Mouse (Mus musculus) CH12.LX (cell line): ENCODE data around the gene Gcnt7. TPM values are rescaled to one million over a fixed set of nuclear protein-coding genes. Genes with fewer than 3 reads are reported as not detected.

Experiments used
- DNase-seq: peaks from one replicate; pipeline ENCODE4 v3.0.0-alpha.2; 2013; ENCODE audit errors: extremely low read depth
- H3K27ac ChIP-seq: 2 replicates; pipeline ENCODE4 v1.5.1; 2012; ENCODE audit warnings: low read depth, mild to moderate bottlenecking, control low read depth, moderate library complexity; ENCODE audit not compliant: insufficient read depth
- H3K27me3 ChIP-seq: replicated peaks from 2 replicates; pipeline ENCODE3; 2012; ENCODE audit warnings: inconsistent platforms
- H3K36me3 ChIP-seq, 2 experiments: replicated peaks in 1 of 2; 2 replicates each; pipeline versions ENCODE3 to v1.6.1; 2012; ENCODE audit warnings: inconsistent platforms in 1 of 2, low read length in 1 of 2, mild to moderate bottlenecking in 1 of 2, mixed read lengths in 1 of 2, moderate library complexity in 1 of 2; ENCODE audit not compliant: control insufficient read depth in 1 of 2, insufficient read depth in 1 of 2
- H3K4me1 ChIP-seq, 2 experiments: 2 replicates each; pipeline ENCODE4 v1.6.1; 2012; ENCODE audit warnings: inconsistent platforms in 1 of 2, moderate library complexity in 1 of 2; ENCODE audit not compliant: insufficient read depth in 2 of 2, control insufficient read depth in 1 of 2
- H3K4me2 ChIP-seq: 2 replicates; pipeline ENCODE4 v1.6.1; 2012; ENCODE audit warnings: low read depth, mild to moderate bottlenecking, control low read depth; ENCODE audit not compliant: poor library complexity, insufficient read depth, severe bottlenecking
- H3K4me3 ChIP-seq, 3 experiments: fragments of 150-350 bp in 1 of 3; sonication (generic) in 1 of 3; replicated peaks in 1 of 3; 2 replicates each; pipeline versions ENCODE3 to v1.5.1; 2011 to 2012; ENCODE audit warnings: low read depth in 2 of 3, low read length in 2 of 3, mild to moderate bottlenecking in 2 of 3, moderate library complexity in 2 of 3, control low read depth in 1 of 3, improper control_type of control experiment in 1 of 3, inconsistent platforms in 1 of 3, mixed read lengths in 1 of 3; ENCODE audit not compliant: poor library complexity in 1 of 3
- H3K79me2 ChIP-seq: replicated peaks from 2 replicates; pipeline ENCODE4 v1.6.1; 2012; ENCODE audit warnings: mild to moderate bottlenecking, moderate library complexity; ENCODE audit not compliant: control insufficient read depth, poor library complexity, insufficient read depth, severe bottlenecking; ENCODE audit errors: extremely low read depth
- H3K9ac ChIP-seq: 2 replicates; pipeline ENCODE4 v1.6.1; 2012; ENCODE audit warnings: low read depth, mild to moderate bottlenecking, control low read depth, moderate library complexity; ENCODE audit not compliant: insufficient read depth
- H3K9me3 ChIP-seq: replicated peaks from 2 replicates; pipeline ENCODE3; 2012; ENCODE audit warnings: low read length, inconsistent platforms, mixed read lengths
- BHLHE40 ChIP-seq: IDR thresholded peaks from 2 replicates; pipeline ENCODE4 v1.6.1; 2011; ENCODE audit warnings: mild to moderate bottlenecking, low read depth, low read length, improper control_type of control experiment
- CHD2 ChIP-seq: IDR thresholded peaks from 2 replicates; pipeline ENCODE4 v1.6.1; 2011; ENCODE audit warnings: low read length, improper control_type of control experiment
- CTCF ChIP-seq, 2 experiments: IDR thresholded peaks in 1 of 2; conservative IDR thresholded peaks in 1 of 2; 2 replicates each; pipeline ENCODE4 v1.5.1; 2011 to 2012; ENCODE audit warnings: low read depth in 2 of 2, low read length in 2 of 2, improper control_type of control experiment in 1 of 2, inconsistent platforms in 1 of 2, mild to moderate bottlenecking in 1 of 2, moderate library complexity in 1 of 2
- E2F4 ChIP-seq: IDR thresholded peaks from 2 replicates; pipeline ENCODE4 v1.6.1; 2011; ENCODE audit warnings: low read depth, low read length, improper control_type of control experiment; ENCODE audit not compliant: insufficient replicate concordance
- GABPA ChIP-seq: IDR thresholded peaks from 2 replicates; pipeline ENCODE4 v1.6.1; 2012; ENCODE audit warnings: low read depth, low read length, improper control_type of control experiment, inconsistent platforms; ENCODE audit not compliant: insufficient replicate concordance
- HCFC1 ChIP-seq: IDR thresholded peaks from 2 replicates; pipeline ENCODE4 v1.6.1; 2012; ENCODE audit warnings: low read depth, mild to moderate bottlenecking, inconsistent platforms, low read length, improper control_type of control experiment
- IRF4 ChIP-seq: IDR thresholded peaks from 2 replicates; pipeline ENCODE4 v1.6.1; 2014; ENCODE audit warnings: low read depth, mild to moderate bottlenecking, inconsistent platforms, low read length, improper control_type of control experiment
- JUN ChIP-seq: IDR thresholded peaks from 2 replicates; pipeline ENCODE4 v1.6.1; 2011; ENCODE audit warnings: low read depth, mild to moderate bottlenecking, low read length, improper control_type of control experiment, moderate library complexity; ENCODE audit not compliant: insufficient read depth
- JUND ChIP-seq: conservative IDR thresholded peaks from 2 replicates; pipeline ENCODE4 v1.6.1; 2011; ENCODE audit warnings: low read depth, low read length, improper control_type of control experiment
- KAT2A ChIP-seq: IDR thresholded peaks from 2 replicates; pipeline ENCODE4 v1.6.1; 2012; ENCODE audit warnings: low read length, improper control_type of control experiment, inconsistent platforms; ENCODE audit not compliant: insufficient replicate concordance
- PAX5 ChIP-seq: IDR thresholded peaks from 2 replicates; pipeline ENCODE4 v1.6.1; 2012; ENCODE audit warnings: low read length, inconsistent platforms, mixed read lengths
- POLR2A ChIP-seq: IDR thresholded peaks from 2 replicates; pipeline ENCODE4 v1.6.1; 2011; ENCODE audit warnings: low read depth, mild to moderate bottlenecking, improper control_type of control experiment, low read length
- POLR2AphosphoS2 ChIP-seq: IDR thresholded peaks from 2 replicates; pipeline ENCODE4 v1.6.1; 2011; ENCODE audit warnings: low read depth, low read length, improper control_type of control experiment
- RAD21 ChIP-seq: IDR thresholded peaks from 2 replicates; pipeline ENCODE4 v1.6.1; 2011; ENCODE audit warnings: low read depth, mild to moderate bottlenecking, low read length, improper control_type of control experiment, moderate library complexity
- TBP ChIP-seq: conservative IDR thresholded peaks from 2 replicates; pipeline ENCODE4 v1.6.1; 2011; ENCODE audit warnings: low read depth, low read length, improper control_type of control experiment
- TCF12 ChIP-seq: IDR thresholded peaks from 2 replicates; pipeline ENCODE4 v1.6.1; 2014; ENCODE audit warnings: low read depth, mild to moderate bottlenecking, inconsistent platforms, low read length, improper control_type of control experiment
- UBTF ChIP-seq: IDR thresholded peaks from 2 replicates; pipeline ENCODE4 v1.6.1; 2012; ENCODE audit warnings: low read depth, mild to moderate bottlenecking, inconsistent platforms, low read length, improper control_type of control experiment, moderate library complexity
- USF1 ChIP-seq: IDR thresholded peaks from 2 replicates; pipeline ENCODE4 v1.6.1; 2014; ENCODE audit warnings: low read depth, mild to moderate bottlenecking, inconsistent platforms, low read length, improper control_type of control experiment
- ZC3H11A ChIP-seq: IDR thresholded peaks from 2 replicates; pipeline ENCODE4 v1.6.1; 2012; ENCODE audit warnings: low read depth, mild to moderate bottlenecking, inconsistent platforms, low read length, improper control_type of control experiment
- ZNF384 ChIP-seq: IDR thresholded peaks from 2 replicates; pipeline ENCODE4 v1.6.1; 2012; ENCODE audit warnings: low read depth, low read length, improper control_type of control experiment, inconsistent platforms
- dilution Hi-C: fragments of 300-500 bp; cut with MboI; formaldehyde crosslinking; loops from 2 replicates; pipeline ENCODE4 v1.14.3; 2020; ENCODE audit warnings: low sequenced_read_pairs; ENCODE audit not compliant: extremely low pct_unique_long_range_greater_than_20kb, extremely low pct_ligation_motif_present
- in situ Hi-C: fragments of 300-500 bp; cut with MboI; formaldehyde crosslinking; loops from 3 replicates; pipeline ENCODE4 v1.14.3; 2019; ENCODE audit warnings: low sequenced_read_pairs, low pct_ligation_motif_present, low pct_unique_long_range_greater_than_20kb, mixed read lengths
- polyA plus RNA-seq: library from polyadenylated mRNA; unstranded; fragments of >175 nt; gene quantifications from 2 replicates; pipeline ENCODE4 v1.2.1, GENCODE M21; 2012; ENCODE audit warnings: low read depth; ENCODE audit not compliant: insufficient read length
- total RNA-seq, 2 experiments: library from RNA; depleted of rRNA; stranded (reverse); fragments of 300-350 nt in 1 of 2; fragments of >200 nt in 1 of 2; gene quantifications; 2 replicates each; pipeline ENCODE4 v1.2.3; 2012 to 2014

Gcnt7 gene
- total RNA-seq (2012; rRNA removed) (0.17 and 0.29 TPM in 2 replicates), total RNA-seq (2014; rRNA removed) (not detected in 2 replicates), polyA plus RNA-seq (0.21 TPM in 1 of 2 replicates, not detected in the other)

DNA sequence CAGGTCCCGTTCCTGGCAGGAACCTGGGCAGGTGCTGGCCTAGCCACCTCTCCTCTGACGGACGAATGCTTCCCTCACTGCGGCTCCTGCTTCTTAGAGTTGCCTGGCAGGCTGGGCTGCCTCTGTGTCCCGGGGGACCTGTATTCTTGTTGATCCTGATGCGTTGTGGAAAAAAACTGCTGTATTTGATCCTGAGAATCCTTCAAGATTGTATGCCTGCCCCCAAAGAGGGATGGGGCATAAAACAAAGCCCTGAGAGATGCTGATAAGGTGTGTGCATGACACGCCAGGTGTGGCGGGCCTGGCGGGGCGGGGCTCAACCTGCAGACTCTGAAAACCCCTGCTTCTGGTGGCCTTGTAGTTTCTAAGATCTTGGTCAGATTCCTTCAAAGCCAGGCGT, at the start of gene Gcnt7:
Gene Gcnt7, minus strand, starts transcription at position 101 of the 400 bp plus-strand sequence.
- Histone ChIP-seq H3K79me2 (no peaks in the 10 kb centered on the region), H3K9ac (no peak within 1 kb of the TSS), H3K36me3 (peaks cover 72 to 89% of the 10 kb centered on the region in 2 experiments), H3K4me1 (no peaks in the 10 kb centered on the region), H3K9me3 (no peaks in the 10 kb centered on the region), H3K4me3 (no peak within 1 kb of the TSS), H3K4me2 (no peak within 1 kb of the TSS), H3K27ac (no peak within 1 kb of the TSS), H3K27me3 (no peaks in the 10 kb centered on the region)
- dilution Hi-C loops (no loop called here), in situ Hi-C loops (no loop called here)
- TF ChIP-seq JUN, result no peak
- no peak for TF ChIP-seq CHD2
- TF ChIP-seq ZNF384, result no peak
- no peak for TF ChIP-seq TBP
- no peak for TF ChIP-seq TCF12
- TF ChIP-seq USF1, result no peak
- TF ChIP-seq CTCF (conservative IDR thresholded peaks at IDR 0.05 in 1 of 2, IDR thresholded peaks at IDR 0.05 in 1 of 2; ENCODE audit: low read depth in 2 of 2, low read length in 2 of 2), result no peak
- no peak for TF ChIP-seq HCFC1
- TF ChIP-seq PAX5, result no peak
- DNase-seq, result no peak

DNA sequence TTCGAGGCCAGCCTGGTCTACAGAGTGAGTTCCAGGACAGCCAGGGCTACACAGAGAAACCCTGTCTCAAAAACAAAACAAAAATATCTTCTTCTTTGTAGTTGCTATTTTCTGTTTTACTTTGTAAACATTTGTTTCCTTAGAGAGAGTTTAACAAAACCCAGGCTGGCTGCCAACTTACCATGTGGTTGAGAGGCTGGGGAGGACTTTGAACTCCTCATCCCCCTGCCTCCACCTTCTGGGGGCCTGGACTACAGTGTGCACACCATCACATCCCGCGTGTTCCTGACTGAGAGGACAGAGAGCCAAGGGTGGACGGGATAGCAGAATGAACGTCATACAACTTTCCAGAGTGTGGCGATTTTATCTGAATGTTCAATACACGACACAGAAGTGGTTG, 47.7 kb upstream of the Gcnt7 start:
- Histone ChIP-seq H3K4me1 (peaks cover 8% of the 10 kb centered on the region in 2 experiments), H3K4me2 (no peak overlapping the region), H3K9ac (no peak overlapping the region), H3K27me3 (peaks cover 41% of the 10 kb centered on the region), H3K36me3 (no peaks in the 10 kb centered on the region), H3K27ac (no peak overlapping the region), H3K9me3 (no peaks in the 10 kb centered on the region), H3K4me3 (no peak overlapping the region), H3K79me2 (no peaks in the 10 kb centered on the region)
- dilution Hi-C loops, result no loop called here
- in situ Hi-C loops, result no loop called here
- no peak for DNase-seq
- TF ChIP-seq GABPA (no peak), E2F4 (no peak), UBTF (no peak), IRF4 (no peak), USF1 (no peak), TBP (no peak), RAD21 (no peak), KAT2A (no peak), JUN (no peak), ZC3H11A (no peak), POLR2AphosphoS2 (no peak), BHLHE40 (no peak), ZNF384 (no peak), JUND (no peak), POLR2A (no peak)
